Mouse (Mus musculus): ENCODE data around the gene Coq8b. TPM values are rescaled to one million over a fixed set of nuclear protein-coding genes. Genes with fewer than 3 reads are reported as not detected.
A peak's percentile ranks its signal among the peaks of the same experiment; 100 is the strongest.

Gene Coq8b
- polyA plus RNA-seq (2017; shearing (Covaris generic)): 10 to 100 TPM in 2 of 3 experiments, 1 to 10 TPM in 1; 9.5 to 14.0 (median 10.9) TPM

DNA sequence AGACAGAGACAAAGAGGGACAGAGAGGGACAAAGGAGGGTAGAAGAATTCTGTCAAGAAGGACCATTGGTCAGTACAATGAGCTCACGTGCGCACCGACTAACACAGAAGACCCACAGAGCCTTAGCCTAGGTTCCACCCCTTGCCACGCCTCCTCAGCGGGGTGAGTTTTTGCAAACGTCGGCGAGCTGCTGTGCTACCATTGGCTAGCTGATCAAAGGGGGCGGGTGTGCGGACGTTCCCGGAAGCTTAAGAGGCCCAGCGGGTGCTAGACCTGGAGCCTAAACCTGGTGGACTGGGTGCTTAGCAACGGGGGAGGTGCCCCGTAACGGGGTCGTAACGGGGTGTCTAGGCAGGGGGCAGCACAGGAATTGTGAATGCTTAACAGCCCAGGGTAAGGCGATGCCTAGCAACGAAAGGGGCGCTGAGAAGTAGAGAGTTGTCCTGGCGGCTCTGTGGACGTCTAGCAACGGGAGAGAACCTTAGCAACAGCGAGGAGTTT lies at the start of gene Coq8b:
TSS of gene Coq8b (plus strand) at position 243 of the 501 bp plus-strand sequence.
- peak; percentile 87 for ATAC-seq

DNA sequence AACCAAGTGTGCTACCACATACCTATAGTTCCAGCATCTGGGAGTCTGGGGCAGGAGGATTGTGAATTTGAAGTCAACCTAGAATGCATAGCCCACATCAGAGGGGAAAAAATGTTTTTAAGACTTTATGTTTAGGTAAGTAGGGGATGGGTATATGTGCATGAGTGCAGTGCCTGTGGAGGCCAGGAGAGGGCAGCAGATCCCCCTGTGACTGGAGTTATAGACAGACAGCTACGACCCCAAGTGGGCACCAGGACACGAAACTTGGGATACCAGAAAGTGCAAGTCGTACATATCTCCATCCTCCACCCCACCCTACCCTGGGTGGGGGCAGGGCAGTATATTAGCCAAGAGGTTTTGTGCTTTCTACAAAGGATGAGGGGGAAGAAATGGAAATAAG lies 47.9 kb upstream of the Coq8b start:
- no peak for ATAC-seq

DNA sequence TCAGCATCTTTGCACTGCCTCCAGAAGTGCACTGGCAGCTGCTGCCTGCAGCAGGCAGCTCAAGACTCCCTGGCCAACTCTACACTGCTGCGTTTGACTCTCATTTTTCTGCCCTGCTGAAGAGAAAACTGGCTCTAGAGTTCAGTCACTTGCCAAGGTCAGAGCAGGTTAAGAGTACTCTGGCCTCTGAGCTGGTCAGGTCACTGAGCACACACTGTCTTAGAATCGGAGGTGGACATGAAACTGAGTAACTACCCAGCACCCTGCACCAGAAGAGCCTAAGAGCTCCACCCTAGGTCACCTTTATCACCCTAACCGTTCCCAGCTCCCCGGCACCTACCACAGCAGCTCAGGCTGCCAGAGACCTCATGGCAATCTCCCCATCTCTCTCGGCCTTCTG lies 46.8 kb upstream of the Coq8b start:
- ATAC-seq: no peak

DNA sequence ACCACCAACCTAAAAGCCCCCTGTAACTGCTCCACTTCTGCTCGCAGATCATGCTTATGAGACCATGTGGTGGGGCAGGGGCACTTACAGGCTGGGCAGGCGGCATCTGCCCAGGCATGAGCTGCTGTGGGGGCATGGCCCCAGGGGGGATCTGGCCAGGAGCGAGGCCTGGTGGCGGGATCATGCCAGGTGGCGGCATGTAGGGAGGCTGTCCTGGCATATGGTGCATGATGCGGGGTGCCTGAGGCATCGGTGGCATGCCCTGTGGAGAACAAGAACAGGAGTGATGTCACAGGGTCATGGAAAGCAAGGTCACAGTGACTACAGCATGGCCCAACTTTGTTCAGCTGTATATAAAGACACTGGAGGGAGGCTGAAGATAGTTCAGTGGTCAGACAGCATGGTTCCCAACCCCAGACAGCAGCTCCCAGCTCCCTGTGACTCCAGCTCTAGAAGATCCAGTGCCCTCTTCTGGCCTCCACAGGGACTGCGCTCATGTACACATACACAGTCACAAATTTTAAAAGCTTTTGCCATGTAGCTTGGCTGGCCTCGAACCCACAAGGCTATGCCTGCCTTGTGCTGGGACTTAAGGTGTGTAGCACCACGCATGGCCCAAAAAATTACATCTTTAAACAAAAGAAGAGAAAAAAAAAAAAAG lies 43.4 kb upstream of the Coq8b start:
- no peak for ATAC-seq

DNA sequence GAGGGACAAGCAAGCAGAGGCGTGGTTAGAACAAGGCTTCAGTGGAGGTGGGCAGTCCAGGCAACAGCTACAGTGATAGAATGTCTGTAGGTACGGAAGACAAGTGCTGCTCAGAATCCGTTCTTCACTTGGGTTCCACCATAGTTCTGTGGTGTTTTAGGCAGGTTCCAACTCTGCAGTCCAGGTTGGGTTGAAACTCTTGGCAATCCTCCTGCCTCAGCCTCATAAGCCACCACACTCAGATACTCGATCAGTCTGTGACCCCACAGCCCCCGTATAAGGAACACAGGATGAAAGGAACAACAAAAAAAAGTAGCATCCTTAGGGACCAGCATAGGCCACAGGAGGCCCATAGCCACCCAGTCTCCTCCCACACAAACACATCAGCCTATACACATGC lies 40.4 kb upstream of the Coq8b start:
- ATAC-seq: no peak

DNA sequence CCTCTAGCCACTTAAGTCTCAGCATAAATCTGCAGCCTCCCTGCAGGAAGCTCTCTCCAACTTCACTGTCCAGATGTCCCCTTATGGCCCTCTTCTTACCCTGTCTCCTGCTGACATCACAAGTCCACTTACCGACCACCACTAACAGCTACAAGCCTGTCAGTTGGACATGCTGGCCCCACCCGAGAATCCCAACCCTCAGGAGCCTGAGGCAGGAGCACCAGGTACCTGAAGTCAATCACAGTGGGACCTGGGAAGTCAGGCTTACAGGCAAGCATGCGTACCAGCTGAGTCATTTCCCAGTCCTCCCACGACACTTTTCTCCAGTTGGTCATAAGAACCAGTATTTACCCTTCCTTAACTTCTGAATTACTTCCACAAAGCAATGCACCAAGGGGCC lies 39.1 kb upstream of the Coq8b start:
- ATAC-seq: no peak

DNA sequence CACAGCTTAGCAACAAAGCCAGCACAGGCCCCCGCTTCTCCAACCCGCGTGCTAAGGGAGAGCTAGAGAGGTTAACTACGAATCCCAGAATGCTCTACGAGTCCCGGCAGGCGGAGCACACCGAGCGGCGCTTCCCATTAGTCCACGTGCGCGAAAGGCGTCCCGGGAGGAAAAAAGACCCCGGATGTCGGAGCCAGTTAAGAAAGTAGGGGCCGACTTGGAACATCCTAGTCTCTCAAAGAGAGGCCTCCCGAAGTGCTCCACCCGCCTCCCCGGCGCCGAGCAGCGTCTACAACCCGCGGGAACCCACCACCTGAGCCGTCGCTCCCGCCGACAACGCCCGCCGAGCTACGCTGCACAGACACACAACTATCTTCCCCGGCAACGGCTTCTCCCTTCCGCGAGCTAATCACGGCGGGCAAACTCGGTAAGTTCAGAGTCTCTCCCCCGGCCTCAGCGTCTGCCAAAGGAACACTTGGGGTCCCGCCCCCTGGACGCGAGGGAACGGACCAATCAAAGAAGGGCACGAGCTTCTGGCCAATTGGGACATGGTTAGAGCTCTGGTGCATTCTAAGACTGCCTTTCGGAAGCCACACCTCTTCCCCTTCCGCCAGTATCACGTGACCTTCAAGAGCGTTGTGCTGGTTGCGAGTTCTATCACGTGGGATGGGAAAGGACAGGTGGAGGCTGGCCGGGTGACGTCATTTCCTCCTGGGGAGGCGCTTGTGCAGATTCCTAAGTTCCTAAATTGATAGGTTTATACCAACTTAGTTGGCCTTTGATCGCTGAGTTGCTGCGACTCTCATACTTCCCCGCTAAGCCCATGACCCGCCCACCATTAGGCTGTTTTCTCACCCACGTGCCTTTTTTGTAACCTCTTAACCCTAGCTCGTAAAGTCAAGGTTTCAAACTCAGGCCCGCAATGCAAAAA lies 36.9 kb upstream of the Coq8b start, which contains the start of the genes BC024978 and Snrpa:
TSS of gene BC024978 (plus strand) at position 101 of the 931 bp plus-strand sequence.
TSS of gene Snrpa (minus strand) at position 591 of the 931 bp plus-strand sequence.
- ATAC-seq: peak; percentile 95

DNA sequence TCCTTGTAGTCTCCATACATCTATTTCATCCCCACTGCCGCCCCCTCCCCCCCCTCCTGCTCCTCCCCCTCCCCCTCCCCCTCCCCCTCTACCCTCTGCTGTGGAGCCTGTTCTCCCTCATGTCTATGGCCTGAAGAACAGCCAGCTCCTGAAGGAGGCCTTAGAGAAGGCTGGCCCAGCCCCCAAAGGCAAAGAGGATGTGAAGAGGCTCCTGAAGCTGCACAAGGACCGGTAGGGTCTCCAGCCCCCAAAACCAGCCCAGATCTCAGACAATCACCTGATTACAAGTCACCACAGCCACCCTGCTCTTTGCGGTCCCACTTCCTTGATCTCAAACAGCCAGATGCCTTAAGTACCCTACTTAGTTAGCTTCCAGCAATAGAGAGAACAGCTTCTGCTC lies 35.7 kb upstream of the Coq8b start:
- ATAC-seq: no peak

DNA sequence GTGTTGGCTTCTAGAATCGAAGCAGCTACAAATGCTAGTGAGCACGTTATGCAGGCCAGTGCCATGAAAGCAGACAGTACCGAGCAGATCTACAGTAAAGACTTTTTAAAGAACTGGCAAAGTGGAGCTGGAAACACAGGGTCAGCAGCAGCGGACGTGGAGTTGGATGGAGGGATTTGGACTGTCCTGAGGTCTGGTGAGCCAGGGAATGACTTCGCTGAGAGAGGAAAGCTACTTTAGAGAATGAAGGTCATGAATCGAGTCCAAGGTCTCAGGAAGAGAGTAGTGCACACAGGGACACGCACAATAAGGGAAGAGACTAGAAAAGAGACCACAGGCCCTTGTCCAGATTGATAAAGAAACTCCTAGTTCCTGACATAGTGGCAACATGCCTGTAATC lies 35.2 kb upstream of the Coq8b start:
- ATAC-seq: no peak

DNA sequence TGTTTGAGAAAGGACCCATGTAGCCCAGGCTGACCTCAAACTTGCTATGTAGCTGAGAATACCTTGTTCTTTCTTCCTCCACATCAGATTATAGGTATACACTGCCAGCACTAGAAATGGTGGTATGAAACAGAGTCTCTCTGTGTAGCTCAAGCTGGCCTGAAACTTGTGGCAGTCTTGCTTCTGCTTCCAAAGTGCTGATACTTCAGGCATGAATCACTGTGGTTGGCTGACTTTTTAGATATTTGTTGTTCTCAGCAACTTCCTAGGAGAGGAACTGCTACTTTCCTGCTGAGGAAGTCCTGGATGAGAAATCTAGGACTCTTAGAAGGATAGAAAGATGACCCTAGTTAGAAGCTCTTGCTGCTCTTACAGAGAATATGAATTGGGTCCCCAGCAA lies 34.5 kb upstream of the Coq8b start:
- no peak for ATAC-seq

DNA sequence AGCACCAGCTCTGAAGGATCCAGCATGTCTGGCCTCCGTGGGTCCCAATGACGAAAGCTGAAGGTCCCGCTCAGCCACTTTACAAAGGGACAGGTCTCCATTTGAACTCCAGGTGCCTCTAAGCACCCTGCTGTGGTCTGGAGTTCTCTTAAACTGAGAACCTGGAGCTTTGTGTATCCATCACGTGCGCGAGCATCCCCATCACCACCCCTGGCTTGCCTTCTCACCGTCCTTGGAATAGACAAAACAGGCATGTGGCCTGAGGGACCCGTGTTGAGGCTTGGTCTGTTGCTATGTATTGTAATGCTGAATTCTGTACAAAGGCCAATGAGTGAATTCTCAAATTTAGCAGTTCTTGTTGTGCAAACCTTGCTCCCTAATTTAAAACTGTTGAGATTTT lies 34.0 kb upstream of the Coq8b start:
- ATAC-seq: no peak

DNA sequence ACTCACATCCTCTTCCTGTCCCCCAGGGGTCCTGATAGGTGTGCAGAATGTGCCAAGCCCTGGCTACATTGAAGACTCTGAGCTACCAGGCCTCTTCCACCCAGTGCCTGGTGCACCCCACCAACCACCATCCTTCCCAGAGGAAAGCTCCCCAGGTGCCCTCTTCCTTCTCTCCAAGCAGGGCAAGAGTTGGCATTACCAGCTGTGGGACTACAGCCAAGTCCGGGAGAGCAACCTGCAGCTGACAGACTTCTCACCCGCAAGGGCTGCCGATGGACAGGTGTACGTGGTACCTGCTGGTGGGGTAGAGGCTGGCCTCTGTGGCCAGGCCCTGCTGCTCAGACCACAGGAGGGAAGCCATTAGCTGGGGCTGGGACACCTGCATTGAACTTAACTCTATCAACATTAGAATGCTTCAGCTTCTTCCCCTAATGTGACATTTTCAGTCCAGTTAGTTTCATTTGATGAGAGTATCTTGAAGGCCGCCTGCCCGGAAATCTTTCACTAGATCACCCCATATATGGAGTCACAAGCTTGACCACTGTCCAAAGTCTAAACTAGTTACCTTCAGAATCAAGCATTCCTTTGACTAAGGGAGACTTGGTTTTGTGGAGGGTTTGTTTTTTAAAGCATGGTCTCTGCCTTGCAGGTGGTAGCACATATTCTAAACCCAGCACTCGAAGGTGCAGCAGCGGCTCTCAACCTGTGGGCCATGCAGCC lies 28.9 kb upstream of the Coq8b start:
- no peak for ATAC-seq

DNA sequence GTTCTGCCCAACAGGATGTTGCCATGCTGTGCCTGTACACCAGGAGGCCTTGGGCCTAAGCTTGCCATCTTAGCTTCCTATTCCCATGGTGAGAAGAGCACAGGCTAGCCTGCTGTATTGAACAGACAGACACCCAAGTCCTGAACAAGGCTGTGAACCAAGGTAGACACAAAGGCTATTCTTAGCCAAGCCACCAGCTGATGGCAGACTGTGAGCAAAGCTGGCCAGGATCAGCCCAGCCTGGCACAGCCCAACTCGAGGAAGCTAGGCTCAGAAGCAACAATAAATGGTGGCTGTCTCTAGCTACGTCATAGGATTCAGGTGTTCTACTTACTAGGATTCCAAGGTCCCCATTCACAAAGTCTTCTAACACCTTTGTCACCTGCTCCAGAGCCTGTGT lies 20.2 kb upstream of the Coq8b start:
- no peak for ATAC-seq

DNA sequence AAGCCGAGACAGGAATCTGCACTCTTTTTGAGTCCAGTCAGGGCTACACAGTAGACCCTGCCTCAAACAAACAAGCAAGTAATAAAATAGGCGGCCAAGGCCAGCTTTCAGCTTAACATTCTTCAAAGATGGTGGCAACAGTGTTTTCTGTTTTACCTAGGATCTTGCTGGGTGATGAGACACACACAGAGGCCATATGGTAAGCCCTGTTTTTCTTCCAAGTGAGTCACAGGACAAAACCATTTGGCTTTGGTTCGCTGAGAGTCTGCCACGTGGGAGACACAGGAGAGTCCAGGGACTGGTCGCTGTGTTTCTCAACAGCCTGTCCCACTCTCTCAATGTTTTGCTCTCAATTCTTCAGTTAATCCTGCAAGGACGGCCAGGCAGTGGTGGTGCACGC lies 14.2 kb upstream of the Coq8b start:
- ATAC-seq: no peak

DNA sequence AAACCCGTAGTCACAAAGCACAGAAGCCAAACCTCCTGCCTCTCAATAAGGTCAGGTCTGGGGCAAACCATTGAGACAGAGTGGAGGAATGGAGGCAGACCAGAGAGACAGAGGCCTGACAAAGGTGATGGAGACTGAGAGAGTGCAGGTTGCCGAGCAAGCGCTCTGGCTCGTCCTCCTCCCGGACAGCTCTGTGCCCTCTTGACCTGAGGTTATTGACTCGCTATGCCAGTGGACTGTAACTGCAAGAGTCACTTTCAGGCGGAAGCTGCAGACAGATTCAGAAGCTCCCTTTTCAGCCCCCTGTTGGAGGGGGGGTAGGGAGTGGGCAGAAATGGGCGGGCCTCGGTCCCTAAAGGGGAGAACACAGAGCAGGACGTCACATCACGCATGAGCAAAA lies 12.9 kb upstream of the Coq8b start:
- ATAC-seq: no peak

DNA sequence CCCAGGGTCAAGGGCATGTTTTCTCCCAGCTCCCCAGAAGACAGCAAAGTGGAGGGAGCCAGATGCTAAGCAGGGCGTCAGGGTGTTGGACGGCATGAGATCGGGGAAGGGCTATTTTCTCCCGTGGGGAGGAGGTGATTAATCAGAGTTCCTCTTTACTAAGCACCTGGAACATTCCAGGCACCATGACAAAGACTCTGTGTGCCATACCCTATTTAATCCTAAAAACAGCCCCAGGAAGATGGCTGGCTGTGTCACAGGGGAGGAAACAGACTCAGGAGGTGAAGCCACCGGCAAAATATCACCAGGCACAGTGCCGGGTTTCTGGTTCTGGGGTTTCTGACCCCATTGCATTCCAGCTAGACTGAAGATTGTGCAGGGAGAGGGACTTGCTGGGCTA lies 10.9 kb upstream of the Coq8b start:
- ATAC-seq: no peak

DNA sequence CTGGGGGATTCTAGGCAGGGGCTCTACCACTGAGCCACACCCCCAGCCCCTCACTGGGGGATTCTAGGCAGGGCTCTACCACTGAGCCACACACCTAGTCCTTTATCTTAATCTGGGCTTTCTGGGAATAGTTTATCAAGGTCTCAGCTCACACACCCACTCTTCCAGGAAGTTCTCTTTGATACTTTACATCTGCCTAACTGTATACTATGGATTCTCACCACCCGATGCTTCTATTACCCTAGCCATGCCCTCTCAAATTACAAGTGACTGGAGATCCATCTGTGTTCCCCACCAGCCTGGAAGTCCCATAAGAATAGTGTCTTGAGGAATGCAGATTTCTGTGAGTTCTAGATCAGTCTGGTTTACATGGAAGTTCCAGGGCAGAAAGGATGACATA lies 10.3 kb upstream of the Coq8b start:
- no peak for ATAC-seq

DNA sequence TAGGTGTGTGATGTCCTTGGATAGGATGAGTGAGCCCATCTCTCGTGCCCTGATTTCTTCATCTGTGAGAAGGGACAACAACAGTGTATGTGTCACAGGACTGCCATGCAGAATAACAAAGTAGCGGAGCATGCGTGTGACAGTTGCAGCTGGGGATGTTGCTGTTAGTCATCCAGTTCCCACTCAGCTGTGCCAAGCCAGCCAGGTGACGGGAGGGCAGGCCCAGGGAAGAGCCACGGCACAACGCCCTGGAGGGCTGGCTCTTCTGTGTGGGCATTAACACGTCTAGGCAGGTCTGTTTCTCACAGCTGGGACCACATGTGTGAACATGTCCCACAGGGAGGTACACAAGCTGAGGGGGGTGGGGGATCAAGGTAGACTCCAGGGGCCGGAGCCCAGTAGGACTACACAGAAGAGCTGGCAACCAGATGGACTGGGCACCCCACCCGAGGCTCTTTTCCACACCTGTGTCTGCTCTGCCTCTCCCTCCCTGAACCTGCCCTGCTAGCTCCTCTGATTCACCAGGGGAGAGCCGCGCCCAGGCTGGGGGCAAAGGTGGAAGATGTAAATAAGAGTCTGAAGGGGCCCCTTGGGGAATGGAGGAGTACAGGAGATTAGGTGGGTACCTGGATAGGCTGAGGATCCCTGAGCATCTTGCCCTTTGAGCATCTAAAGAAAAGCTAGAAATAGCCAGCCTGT lies 7.8 kb upstream of the Coq8b start:
- ATAC-seq: no peak

DNA sequence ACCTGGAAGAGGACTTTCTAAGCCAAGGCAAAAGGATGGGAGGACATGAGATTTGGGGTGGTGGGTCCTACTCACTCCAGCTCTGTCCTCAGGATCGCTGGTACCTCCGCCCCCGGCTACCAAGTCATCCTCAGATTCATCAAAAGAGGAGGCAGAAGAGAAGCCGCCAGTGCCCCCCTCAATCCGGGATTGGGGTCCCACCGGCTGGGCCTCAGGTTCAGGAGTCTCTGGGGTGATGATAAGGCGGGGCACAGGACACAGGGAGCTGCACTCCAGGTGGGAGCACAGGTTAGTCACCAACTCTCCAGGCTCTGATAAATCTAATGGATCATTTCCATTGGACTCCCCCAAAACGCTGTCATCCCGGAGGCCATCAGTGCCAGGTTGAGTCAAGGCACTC lies 5.5 kb upstream of the Coq8b start:
- no peak for ATAC-seq

DNA sequence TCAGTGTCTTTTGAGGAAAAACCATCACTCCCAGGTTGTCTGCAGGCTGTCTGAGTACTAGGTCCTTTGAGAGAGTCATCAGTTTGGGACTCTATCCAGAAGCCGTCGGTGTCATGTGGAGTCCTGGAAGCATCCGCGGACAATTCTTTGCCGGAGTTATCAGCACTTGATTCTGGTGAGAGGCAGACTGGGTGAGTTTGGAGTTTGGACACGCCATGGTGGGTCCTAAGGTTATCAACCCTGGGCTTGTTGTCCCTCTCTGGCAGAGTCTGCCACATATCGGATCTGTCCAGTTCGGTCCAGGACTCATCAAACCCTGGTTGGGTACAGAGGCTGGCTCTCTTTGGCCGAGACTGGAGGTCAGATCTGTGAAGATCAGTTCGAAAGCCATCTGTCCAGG lies 5.1 kb upstream of the Coq8b start:
- no peak for ATAC-seq

DNA sequence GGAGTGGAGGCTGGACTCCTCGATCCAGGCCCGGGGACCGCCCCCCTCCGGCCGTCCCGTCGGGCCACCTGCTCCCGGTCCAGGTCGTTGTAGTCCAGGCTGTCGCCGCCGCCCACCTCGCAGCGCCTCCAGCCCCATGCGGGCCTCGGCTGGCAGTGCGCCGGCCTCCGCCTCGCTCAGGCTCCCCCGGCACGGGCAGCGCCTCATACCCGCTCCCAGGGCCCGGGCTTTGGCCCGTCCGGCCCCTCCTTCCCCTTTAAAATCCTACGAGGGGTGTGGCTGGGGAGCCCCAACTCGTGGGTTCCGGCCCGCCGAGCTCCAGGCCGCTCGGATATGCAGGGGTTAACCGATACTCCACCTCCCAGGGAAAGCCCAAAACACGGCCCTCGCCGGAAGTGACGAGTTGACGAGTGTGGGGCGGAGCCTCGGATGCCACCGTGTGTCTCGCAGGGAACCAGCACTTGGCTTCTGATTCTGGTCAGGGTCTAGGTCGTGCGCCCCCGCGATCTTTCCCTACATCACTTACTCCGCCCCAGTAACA lies 4.5 kb upstream of the Coq8b start, which contains the start of gene Itpkc:
TSS of gene Itpkc (minus strand) at position 381 of the 541 bp plus-strand sequence.
- ATAC-seq: peak; percentile 87

DNA sequence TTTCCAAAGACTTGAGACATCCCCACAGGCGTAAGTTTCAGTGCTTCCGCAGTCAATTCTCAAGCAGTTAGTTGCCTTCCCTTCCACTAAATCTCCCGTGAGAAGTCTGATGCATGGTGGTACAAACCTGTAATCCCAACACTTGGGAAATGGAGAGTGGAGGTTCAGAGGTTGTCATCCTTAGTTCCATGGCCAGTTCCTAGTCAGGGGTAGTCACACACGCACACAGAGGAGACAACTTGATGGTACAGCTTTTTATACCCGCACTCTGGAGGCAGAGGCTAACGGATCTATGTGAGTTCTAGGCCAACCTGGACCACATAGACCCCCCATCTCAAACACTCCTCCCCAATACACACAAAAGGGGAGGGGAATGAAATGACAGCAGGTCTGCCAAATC lies 4.0 kb upstream of the Coq8b start:
- ATAC-seq: peak; percentile 23

Measured in inflammation-experienced regulatory T-cells, adult 6 months (primary cell).